Mouse (Mus musculus) ES-E14 (cell line): ENCODE results near the gene Gm49333. TPM values are rescaled to one million over a fixed set of nuclear protein-coding genes. Genes with fewer than 3 reads are reported as not detected.

ENCODE experiments used
- DNase-seq: peaks from one replicate; pipeline ENCODE4 v3.0.0-alpha.2; 2013; ENCODE audit warnings: low read depth, low spot score
- H3K27ac ChIP-seq: 2 replicates; pipeline ENCODE4 v1.5.1; 2012; ENCODE audit warnings: low read depth, mild to moderate bottlenecking, low read length, moderate library complexity, mixed read lengths; ENCODE audit not compliant: poor library complexity, insufficient read depth, severe bottlenecking
- H3K36me3 ChIP-seq: 2 replicates; pipeline ENCODE4 v1.6.1; 2012; ENCODE audit warnings: mild to moderate bottlenecking, low read length, moderate library complexity, mixed read lengths; ENCODE audit not compliant: control insufficient read depth, poor library complexity, insufficient read depth, severe bottlenecking
- H3K4me1 ChIP-seq, 2 experiments: fragments of 150-350 bp in 1 of 2; sonication (generic) in 1 of 2; 2 replicates each; pipeline ENCODE4 v1.6.1; 2012; ENCODE audit warnings: low read length in 2 of 2, mild to moderate bottlenecking in 1 of 2, mixed read lengths in 1 of 2; ENCODE audit not compliant: control insufficient read depth in 2 of 2, insufficient read depth in 2 of 2, poor library complexity in 1 of 2
- H3K4me3 ChIP-seq, 2 experiments: fragments of 150-350 bp in 1 of 2; sonication (generic) in 1 of 2; 2 replicates each; pipeline ENCODE4 v1.5.1; 2012; ENCODE audit warnings: low read length in 2 of 2, low read depth in 1 of 2, mild to moderate bottlenecking in 1 of 2, mixed read lengths in 1 of 2; ENCODE audit not compliant: insufficient read depth in 1 of 2, poor library complexity in 1 of 2, severe bottlenecking in 1 of 2
- H3K9ac ChIP-seq: 2 replicates; pipeline ENCODE4 v1.6.1; 2012; ENCODE audit warnings: low read depth, mild to moderate bottlenecking, low read length, mixed read lengths; ENCODE audit not compliant: poor library complexity, insufficient read depth, severe bottlenecking
- H3K9me3 ChIP-seq: fragments of 150-350 bp; sonication (generic); 2 replicates; pipeline ENCODE4 v1.6.1; 2012; ENCODE audit warnings: low read depth, mild to moderate bottlenecking, low read length; ENCODE audit not compliant: control insufficient read depth, insufficient read depth
- CHD2 ChIP-seq: IDR thresholded peaks from 2 replicates; pipeline ENCODE4 v1.6.1; 2014; ENCODE audit warnings: mild to moderate bottlenecking, low read depth, low read length, inconsistent platforms
- HCFC1 ChIP-seq: IDR thresholded peaks from 2 replicates; pipeline ENCODE4 v1.6.1; 2012; ENCODE audit warnings: low read length, inconsistent platforms, borderline replicate concordance; ENCODE audit not compliant: insufficient read depth
- MAFK ChIP-seq: IDR thresholded peaks from 2 replicates; pipeline ENCODE4 v1.6.1; 2014; ENCODE audit warnings: mild to moderate bottlenecking, low read depth, low read length, inconsistent platforms; ENCODE audit not compliant: insufficient read depth
- ZC3H11A ChIP-seq: IDR thresholded peaks from 2 replicates; pipeline ENCODE4 v1.6.1; 2012; ENCODE audit warnings: low read depth, mild to moderate bottlenecking, inconsistent platforms, low read length, borderline replicate concordance
- ZNF384 ChIP-seq: IDR thresholded peaks from 2 replicates; pipeline ENCODE4 v1.6.1; 2012; ENCODE audit warnings: low read depth, low read length, inconsistent platforms
- in situ Hi-C, 2 experiments: fragments of 600-800 bp; cut with MboI; formaldehyde crosslinking; loops; one replicate each; pipeline ENCODE4 v1.15.1; 2025; ENCODE audit warnings: low sequenced_read_pairs in 2 of 2, inconsistent platforms in 1 of 2; ENCODE audit not compliant: unreplicated experiment in 2 of 2
- total RNA-seq: library from RNA; depleted of rRNA; stranded (reverse); fragments of 300-350 nt; gene quantifications from 2 replicates; pipeline ENCODE4 v1.2.3, GENCODE M21; 2012

The Gm49333 gene
- total RNA-seq, 1 experiment: not detected

DNA sequence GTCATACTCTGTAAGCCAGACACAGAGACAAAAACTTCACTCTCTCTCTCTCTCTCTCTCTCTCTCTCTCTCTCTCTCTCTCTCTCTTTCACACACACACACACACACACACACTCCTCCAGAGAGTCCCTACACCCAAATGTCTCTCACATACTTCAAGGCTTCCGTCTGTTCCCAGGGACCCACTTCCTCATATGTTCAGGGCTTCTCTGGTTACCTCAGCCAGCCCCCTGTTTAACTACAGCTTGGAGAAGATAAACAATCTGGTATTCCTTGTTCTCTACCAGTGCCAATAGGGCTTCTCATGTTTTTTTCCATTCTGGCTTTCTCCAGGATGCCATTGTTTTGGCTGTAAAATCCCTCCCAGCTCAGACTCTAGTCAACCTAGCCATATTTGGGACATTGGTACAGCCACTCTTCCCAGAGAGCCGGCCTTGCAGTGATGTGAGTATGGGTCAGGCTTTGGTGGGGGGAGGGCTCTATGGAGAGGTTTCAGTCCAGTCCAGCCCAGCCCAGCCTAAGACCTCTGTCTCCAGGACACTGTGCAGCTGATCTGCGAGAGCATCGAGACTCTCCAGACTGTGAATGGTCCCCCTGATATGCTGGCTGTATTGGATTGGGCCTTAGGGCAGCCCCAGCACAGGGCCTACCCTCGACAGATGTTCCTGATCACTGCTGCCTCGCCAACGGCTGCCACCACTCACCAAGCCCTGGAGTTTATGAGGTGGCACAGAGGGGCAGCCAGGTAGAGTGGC, 14.5 kb upstream of the Gm49333 start:
- H3K27ac ChIP-seq: no peak overlapping the region
- H3K4me3 ChIP-seq: no peak overlapping the region
- no peak for TF ChIP-seq MAFK
- no peak for TF ChIP-seq HCFC1
- no peak for DNase-seq
- in situ Hi-C loops: no loop called here
- H3K9me3 ChIP-seq: no peaks in the 10 kb centered on the region
- H3K4me1 ChIP-seq: no peaks in the 10 kb centered on the region
- H3K9ac ChIP-seq: no peak overlapping the region
- H3K36me3 ChIP-seq: no peaks in the 10 kb centered on the region

DNA sequence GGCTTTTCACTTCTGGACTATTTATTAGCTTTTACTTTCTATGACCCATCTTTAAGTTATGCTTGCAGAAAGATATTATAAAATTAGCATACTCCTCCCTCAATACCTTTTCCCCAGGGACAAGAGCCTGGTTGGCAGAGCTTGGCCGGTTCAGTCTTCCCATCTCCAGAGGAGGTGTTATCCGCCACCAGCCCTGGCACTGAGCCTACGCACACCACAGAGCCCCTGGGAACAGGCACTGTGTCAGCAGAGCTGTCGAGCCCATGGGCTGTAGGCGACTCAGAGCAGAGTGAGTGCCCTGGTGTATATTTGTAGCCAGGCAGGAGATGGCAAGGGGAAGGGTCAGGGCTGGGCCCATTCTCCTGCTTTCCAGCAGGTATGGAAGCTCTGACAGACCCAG, 10.9 kb upstream of the Gm49333 start:
- in situ Hi-C loops: no loop called here
- Histone ChIP-seq H3K36me3 (peaks cover 12% of the 10 kb centered on the region), H3K4me3 (no peak overlapping the region), H3K9ac (no peak overlapping the region), H3K27ac (no peak overlapping the region), H3K4me1 (no peaks in the 10 kb centered on the region), H3K9me3 (no peaks in the 10 kb centered on the region)
- no peak for DNase-seq
- TF ChIP-seq HCFC1: no peak
- TF ChIP-seq MAFK: no peak
- no peak for TF ChIP-seq CHD2
- no peak for TF ChIP-seq ZC3H11A
- no peak for TF ChIP-seq ZNF384

DNA sequence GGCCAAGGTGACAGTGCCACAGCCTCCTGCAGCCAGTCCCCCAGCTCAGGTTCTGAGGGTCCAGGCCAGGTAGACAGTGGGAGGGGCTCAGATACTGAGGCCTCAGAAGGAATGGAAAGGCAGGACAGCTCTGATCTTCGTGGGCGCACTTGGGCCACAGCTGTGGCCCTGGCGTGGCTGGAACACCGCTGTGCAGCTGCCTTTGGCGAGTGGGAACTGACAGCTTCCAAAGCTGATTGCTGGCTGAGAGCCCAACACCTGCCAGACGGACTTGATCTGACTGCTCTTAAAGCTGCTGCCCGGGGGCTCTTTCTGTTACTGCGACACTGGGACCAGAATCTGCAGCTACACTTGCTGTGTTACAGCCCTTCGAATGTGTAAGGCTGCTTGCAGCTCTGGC, 6.7 kb upstream of the Gm49333 start:
- Histone ChIP-seq H3K4me1 (no peaks in the 10 kb centered on the region), H3K4me3 (no peak overlapping the region), H3K36me3 (peaks cover 39% of the 10 kb centered on the region), H3K27ac (no peak overlapping the region), H3K9ac (no peak overlapping the region), H3K9me3 (no peaks in the 10 kb centered on the region)
- no peak for DNase-seq
- TF ChIP-seq ZNF384: no peak
- no peak for TF ChIP-seq ZC3H11A
- no peak for TF ChIP-seq HCFC1
- in situ Hi-C loops: no loop called here

DNA sequence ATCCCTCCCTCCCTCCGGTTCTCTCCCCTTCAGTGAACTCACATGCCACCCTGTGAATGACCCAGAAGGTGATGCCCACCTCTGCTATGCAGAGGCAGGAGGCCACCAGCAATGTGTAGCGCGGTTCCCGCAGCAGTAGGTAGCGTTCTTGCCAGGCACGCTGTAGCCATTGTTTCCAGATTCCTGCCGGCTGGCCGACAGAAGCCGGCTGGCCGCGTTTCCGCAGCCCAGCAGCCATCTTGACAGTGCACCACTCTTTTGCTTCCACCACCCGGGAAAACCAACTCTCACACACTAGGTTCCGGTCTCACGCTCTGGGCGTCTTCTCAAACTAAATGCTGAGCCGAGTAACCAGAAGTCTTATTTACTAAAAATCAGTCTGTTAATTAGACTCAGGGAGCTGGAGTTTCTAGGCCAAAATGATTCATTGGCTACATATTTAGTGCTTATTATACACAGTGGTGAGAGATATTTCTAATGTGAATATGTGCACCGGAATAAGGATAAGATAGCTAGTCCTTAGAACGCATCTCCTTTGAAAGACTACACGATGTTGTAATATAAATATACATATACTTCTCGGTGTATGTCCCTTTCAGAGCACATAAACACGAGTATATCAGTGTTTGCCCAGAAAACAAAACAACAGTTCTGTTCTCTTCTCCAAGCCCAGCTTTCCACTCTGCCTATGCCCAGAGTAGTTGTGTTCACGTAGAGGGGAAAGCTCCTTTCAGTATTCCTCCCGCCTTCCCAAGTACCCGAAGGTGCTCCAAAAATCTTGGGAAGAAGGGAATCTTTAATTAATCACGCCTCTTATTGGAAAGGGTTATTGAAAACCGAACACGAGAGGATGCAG, 681 bp upstream of the Gm49333 start:
- in situ Hi-C loops: no loop called here

More for the DNA sequence above, 681 bp upstream of the Gm49333 start:
- H3K27ac ChIP-seq: peak overlapping the region; percentile 61; the same call in 1 of the 2 replicates
- H3K36me3 ChIP-seq: peaks cover 25% of the 10 kb centered on the region
- no peaks in the 10 kb centered on the region; a peak in 1 of 4 replicates for H3K4me1 ChIP-seq
- no peaks in the 10 kb centered on the region for H3K9me3 ChIP-seq
- peak overlapping the region; percentile 99 for H3K9ac ChIP-seq
- peak; percentile 83 for DNase-seq
- peak overlapping the region; percentile 82 to 95 for H3K4me3 ChIP-seq
- TF ChIP-seq ZC3H11A (no peak), CHD2 (peak; percentile 72; the same call in 1 of the 2 replicates), ZNF384 (no peak), HCFC1 (peak; percentile 84), MAFK (no peak)
